Mouse (Mus musculus) heart, adult 2 months (tissue): Measurements from ENCODE around the gene Arhgap18. TPM values are rescaled to one million over a fixed set of nuclear protein-coding genes. Genes with fewer than 3 reads are reported as not detected.
A peak's percentile ranks its signal among the peaks of the same experiment; 100 is the strongest.

Source experiments
- DNase-seq, 2 experiments: peaks; one replicate each; pipeline ENCODE4 v3.0.0; 2021
- H3K27ac ChIP-seq: fragments of 200-600 bp; 2 replicates; pipeline ENCODE4 v1.8.1; 2022
- H3K27me3 ChIP-seq: fragments of 200-500 bp; 2 replicates; pipeline ENCODE4 v1.6.1; 2012; ENCODE audit warnings: mild to moderate bottlenecking, low read length, inconsistent platforms, mixed read lengths; ENCODE audit not compliant: control insufficient read depth, insufficient read depth
- H3K36me3 ChIP-seq: fragments of 200-500 bp; 2 replicates; pipeline ENCODE4 v1.6.1; 2012; ENCODE audit warnings: low read length, inconsistent platforms; ENCODE audit not compliant: control insufficient read depth, insufficient read depth
- H3K4me1 ChIP-seq: fragments of 200-500 bp; 2 replicates; pipeline ENCODE4 v1.6.1; 2011; ENCODE audit warnings: low read length; ENCODE audit not compliant: control insufficient read depth, insufficient read depth
- H3K4me3 ChIP-seq: fragments of 200-600 bp; 2 replicates; pipeline ENCODE4 v1.8.1; 2022
- H3K79me2 ChIP-seq: fragments of 200-500 bp; replicated peaks from 2 replicates; pipeline ENCODE4 v1.6.1; 2012; ENCODE audit warnings: mild to moderate bottlenecking, inconsistent platforms, low read length, moderate library complexity, mixed read lengths; ENCODE audit not compliant: control insufficient read depth, insufficient read depth
- H3K9ac ChIP-seq: fragments of 200-500 bp; 2 replicates; pipeline ENCODE4 v1.6.1; 2012; ENCODE audit warnings: low read depth, mild to moderate bottlenecking, control low read depth, inconsistent platforms, low read length, mixed read lengths
- CTCF ChIP-seq: fragments of 200-600 bp; IDR thresholded peaks from 2 replicates; pipeline ENCODE4 v1.8.1; 2022; ENCODE audit warnings: antibody characterized with exemption, mild to moderate bottlenecking, moderate library complexity
- EP300 ChIP-seq: fragments of 200-500 bp; IDR thresholded peaks from 2 replicates; pipeline ENCODE4 v1.6.1; 2011; ENCODE audit warnings: low read depth, low read length, control low read depth; ENCODE audit not compliant: insufficient read depth
- POLR2A ChIP-seq: fragments of 200-500 bp; IDR thresholded peaks from 2 replicates; pipeline ENCODE4 v1.6.1; 2011; ENCODE audit warnings: mild to moderate bottlenecking, low read depth, low read length, control low read depth; ENCODE audit not compliant: insufficient read depth
- WGBS: fragments of 180-500 bp; shearing (Covaris S2); methylation state at CpG from one replicate; pipeline ENCODE4 v1.1.7; 2018; 5-methylcytosine and 5-hydroxymethylcytosine counted together
- intact Hi-C: fragments of 180-260 bp; cut with DNase I; formaldehyde crosslinking; loops from one replicate; pipeline ENCODE4 v1.15.1; 2025
- polyA plus RNA-seq: library from polyadenylated mRNA; depleted of rRNA; stranded (reverse); fragments of >200 nt; gene quantifications from 2 replicates; pipeline ENCODE4 v1.2.3, GENCODE M21; 2012
- total RNA-seq, 2 experiments: library from RNA; stranded (reverse); gene quantifications; 2 replicates each; pipeline ENCODE4 v1.2.3; 2021

Gene Arhgap18
- total and polyA plus RNA-seq, 3 experiments, result 4.1 to 14.5 (median 13.3) TPM

DNA sequence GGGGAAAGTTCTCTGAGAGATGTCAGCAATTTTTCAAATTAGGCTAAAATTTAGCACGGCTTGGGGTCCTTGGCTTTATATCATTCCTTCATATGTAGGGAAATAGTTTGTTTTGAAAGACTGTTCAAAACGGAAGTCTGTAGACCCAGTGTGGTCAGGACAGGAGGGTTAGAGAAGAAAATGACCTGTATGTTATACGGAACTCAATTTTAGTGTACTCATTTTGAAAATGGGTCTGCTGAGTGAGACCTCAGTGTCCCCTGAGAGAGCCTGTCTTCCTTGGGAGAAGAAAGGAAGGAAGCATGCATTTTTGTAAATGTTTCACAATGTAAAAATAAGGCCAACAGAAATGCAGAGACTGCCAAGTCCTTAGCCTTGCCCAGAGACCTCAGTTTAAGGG is 38.6 kb downstream of the Arhgap18 start:
- no peak overlapping the region for H3K4me3 ChIP-seq
- H3K36me3 ChIP-seq, result peaks cover 18% of the 10 kb centered on the region
- peaks cover 5% of the 10 kb centered on the region for H3K4me1 ChIP-seq
- WGBS, result 31% methylated on average over 3 of the region's 3 CpGs
- intact Hi-C loops, result no loop called here
- no peak overlapping the region; the same call in 1 of the 2 replicates for H3K27ac ChIP-seq
- no peak overlapping the region for H3K9ac ChIP-seq
- DNase-seq, result no peak
- peaks cover 3% of the 10 kb centered on the region; the same call in 1 of the 2 replicates for H3K79me2 ChIP-seq
- TF ChIP-seq POLR2A (no peak), CTCF (no peak), EP300 (no peak)
- H3K27me3 ChIP-seq, result no peaks in the 10 kb centered on the region

GRCm38 (mm10) chr10:26793013-26793412 is 39.8 kb downstream of the Arhgap18 start:
- H3K79me2 ChIP-seq, result peaks cover 2% of the 10 kb centered on the region; the same call in 1 of the 2 replicates
- no peak for DNase-seq
- H3K4me1 ChIP-seq, result peaks cover 9% of the 10 kb centered on the region
- intact Hi-C loops, result no loop called here
- peaks cover 26% of the 10 kb centered on the region for H3K36me3 ChIP-seq
- WGBS, result 86% methylated on average over 8 of the region's 8 CpGs
- no peak overlapping the region for H3K9ac ChIP-seq
- H3K4me3 ChIP-seq, result no peak overlapping the region
- no peaks in the 10 kb centered on the region for H3K27me3 ChIP-seq
- TF ChIP-seq POLR2A (no peak), CTCF (no peak)
- H3K27ac ChIP-seq, result no peak overlapping the region

DNA sequence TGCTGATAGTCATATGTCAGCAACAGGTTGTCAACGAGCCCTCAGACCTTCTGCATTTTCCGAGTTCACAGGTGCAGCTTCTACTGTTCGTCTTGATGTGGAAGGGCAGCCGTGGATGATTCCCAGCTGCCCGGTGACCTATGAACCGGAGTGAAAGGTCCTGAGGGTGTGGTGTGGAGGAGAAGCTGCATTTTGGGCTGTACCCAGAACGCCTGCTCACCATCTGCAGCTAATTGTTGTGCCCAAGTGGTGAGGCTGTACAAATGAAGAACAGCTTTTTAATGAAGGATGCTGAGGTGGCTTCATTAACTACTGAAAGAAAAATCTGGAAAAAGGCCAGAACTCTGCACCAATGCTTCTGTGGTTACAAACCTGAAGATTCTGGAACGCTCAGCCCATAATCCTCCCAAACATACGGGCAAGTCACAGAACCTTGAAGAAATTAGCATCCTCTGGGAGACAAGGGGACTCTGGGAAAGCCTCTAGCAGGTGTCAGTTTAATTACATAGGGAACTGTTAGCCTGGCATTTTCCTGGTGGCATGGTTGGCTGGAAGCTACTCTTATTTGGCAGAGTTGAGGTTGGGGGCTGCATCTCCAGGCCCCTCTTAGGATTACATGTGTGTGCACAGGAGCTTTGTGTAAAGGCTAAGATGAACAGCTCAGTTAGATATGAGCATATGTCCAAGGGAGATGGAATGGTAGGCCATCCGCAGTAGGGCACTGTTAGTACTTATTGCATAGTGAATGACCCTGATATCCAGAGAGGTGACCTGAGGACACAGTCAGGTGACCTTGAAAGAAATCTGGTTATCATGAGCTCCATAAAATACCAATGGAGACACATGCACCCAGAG is 43.4 kb downstream of the Arhgap18 start:
- no peak for DNase-seq
- no peak for TF ChIP-seq POLR2A
- TF ChIP-seq EP300, result no peak
- no peak for TF ChIP-seq CTCF
- 73% methylated on average over 10 of the region's 10 CpGs for WGBS
- Histone ChIP-seq H3K4me1 (peaks cover 18% of the 10 kb centered on the region), H3K9ac (no peak overlapping the region), H3K36me3 (peaks cover 23% of the 10 kb centered on the region), H3K27me3 (no peaks in the 10 kb centered on the region), H3K27ac (peak overlapping the region; percentile 10; the same call in 1 of the 2 replicates), H3K79me2 (peaks cover 3% of the 10 kb centered on the region), H3K4me3 (no peak overlapping the region)
- intact Hi-C loops, result no loop called here

- no peak for DNase-seq
- 52% methylated on average over 7 of the region's 7 CpGs for WGBS
- Histone ChIP-seq H3K9ac (no peak overlapping the region), H3K4me3 (no peak overlapping the region), H3K36me3 (peaks cover 18% of the 10 kb centered on the region), H3K27ac (peak overlapping the region; percentile 10; the same call in 1 of the 2 replicates), H3K79me2 (peaks cover 3% of the 10 kb centered on the region), H3K27me3 (no peaks in the 10 kb centered on the region), H3K4me1 (peaks cover 15% of the 10 kb centered on the region)
- intact Hi-C loops, result no loop called here
- TF ChIP-seq POLR2A (no peak), CTCF (no peak), EP300 (no peak)
These were observed 44.1 kb downstream of the Arhgap18 start for GRCm38 (mm10) chr10:26797287-26797672.

- TF ChIP-seq EP300 (no peak), CTCF (no peak), POLR2A (no peak)
- Histone ChIP-seq H3K36me3 (peaks cover 18% of the 10 kb centered on the region), H3K9ac (no peak overlapping the region), H3K4me3 (no peak overlapping the region), H3K27ac (peak overlapping the region; percentile 85), H3K79me2 (peaks cover 3% of the 10 kb centered on the region), H3K4me1 (peaks cover 17% of the 10 kb centered on the region), H3K27me3 (no peaks in the 10 kb centered on the region)
- intact Hi-C loops, result loop anchor here (1.0 to 2.0 kb wide), 2 partner anchors 26 to 29 kb away; no protein-coding TSS in a partner anchor
- no peak for DNase-seq
- 38% methylated on average over 10 of the region's 10 CpGs for WGBS
These were observed 45.7 kb downstream of the Arhgap18 start for GRCm38 (mm10) chr10:26798752-26799411.

DNA sequence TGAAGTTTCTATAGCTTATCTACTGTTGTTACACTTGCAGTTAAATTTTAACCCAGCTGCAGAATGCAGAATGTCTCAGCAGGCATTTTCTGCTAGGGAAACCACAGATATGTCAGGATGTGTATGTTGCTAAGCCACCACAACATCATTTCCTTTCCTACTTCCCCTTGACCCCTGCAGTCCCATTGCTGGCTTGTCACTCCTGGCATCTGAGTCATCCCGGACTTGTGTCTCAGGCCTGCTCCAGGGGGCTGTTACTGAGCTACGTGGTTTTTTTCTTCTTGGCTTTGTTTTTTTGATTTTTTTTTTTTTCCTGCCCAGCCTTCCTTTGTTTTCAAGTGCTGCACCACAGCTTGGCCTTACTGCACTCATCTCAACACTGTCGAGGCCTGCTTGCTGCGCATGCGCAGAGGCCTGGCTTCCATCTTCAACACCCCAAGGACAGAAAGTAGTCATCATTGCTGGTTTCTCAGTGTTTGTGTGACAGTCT is 46.4 kb downstream of the Arhgap18 start:
- intact Hi-C loops, result loop anchor here (1.0 to 2.0 kb wide), 2 partner anchors 27 to 29 kb away; no protein-coding TSS in a partner anchor
- peaks cover 18% of the 10 kb centered on the region for H3K36me3 ChIP-seq
- DNase-seq, result peak; percentile 66 to 80
- H3K27ac ChIP-seq, result peak overlapping the region; percentile 85
- peaks cover 3% of the 10 kb centered on the region for H3K79me2 ChIP-seq
- TF ChIP-seq EP300, result peak; percentile 59; the same call in 1 of the 2 replicates
- no peak for TF ChIP-seq CTCF
- 0 out of 2 replicates have a peak, but pooled peaks have one; percentile 7 for TF ChIP-seq POLR2A
- WGBS, result 18% methylated on average over 5 of the region's 5 CpGs
- no peaks in the 10 kb centered on the region for H3K27me3 ChIP-seq
- no peak overlapping the region for H3K9ac ChIP-seq
- no peak overlapping the region for H3K4me3 ChIP-seq
- peaks cover 21% of the 10 kb centered on the region for H3K4me1 ChIP-seq
